Mouse (Mus musculus): ENCODE measurements around the gene Smg1. TPM values are rescaled to one million over a fixed set of nuclear protein-coding genes. Genes with fewer than 3 reads are reported as not detected.
"Not testable (repeated sequence)": the region's sequence is repeated elsewhere in the genome, so short reads cannot be mapped to it uniquely, and the experiment has no call there.

The Smg1 gene
- polyA plus RNA-seq, 1 experiment from 2014 or later: 26.8 TPM

DNA sequence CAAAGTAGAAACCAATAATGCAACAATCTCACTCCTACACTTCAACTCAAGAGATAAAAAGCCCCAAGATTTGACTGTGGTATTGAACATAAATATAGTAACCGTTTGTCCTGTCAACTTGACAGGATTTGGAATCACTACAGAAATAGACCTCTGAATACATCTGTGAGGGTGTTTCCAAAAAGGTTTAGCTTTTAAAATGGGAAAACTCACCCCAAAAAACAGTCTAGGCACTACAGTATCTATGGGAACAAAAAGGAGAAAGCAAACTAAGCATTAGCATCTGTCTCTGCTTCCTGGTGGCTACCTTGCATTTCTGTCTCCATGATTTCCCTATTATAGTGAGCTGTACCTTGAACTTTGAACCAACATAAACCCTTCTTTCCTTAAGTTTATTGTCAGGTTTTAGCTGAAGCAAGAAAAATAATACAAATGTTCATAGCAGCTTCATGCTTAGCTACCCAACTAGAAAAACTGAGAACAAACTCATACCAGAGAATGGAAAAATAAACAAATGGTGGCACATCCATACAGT, 67.6 kb downstream of the Smg1 start:
- H3K27me3 ChIP-seq: no peaks in the 10 kb centered on the region
- 87% methylated on average over 1 of the region's 1 CpGs for WGBS
- no peak overlapping the region for H3K27ac ChIP-seq
- no peak overlapping the region for H3K4me2 ChIP-seq (replicated peaks)
- H3K9me3 ChIP-seq (replicated peaks): no peaks in the 10 kb centered on the region
- ATAC-seq (ENCODE audit: low FRiP score): no peak
- no peak overlapping the region for H3K9ac ChIP-seq
- H3K36me3 ChIP-seq: peaks cover 55% of the 10 kb centered on the region
- H3K4me1 ChIP-seq: no peaks in the 10 kb centered on the region
- H3K4me3 ChIP-seq: no peak overlapping the region

DNA sequence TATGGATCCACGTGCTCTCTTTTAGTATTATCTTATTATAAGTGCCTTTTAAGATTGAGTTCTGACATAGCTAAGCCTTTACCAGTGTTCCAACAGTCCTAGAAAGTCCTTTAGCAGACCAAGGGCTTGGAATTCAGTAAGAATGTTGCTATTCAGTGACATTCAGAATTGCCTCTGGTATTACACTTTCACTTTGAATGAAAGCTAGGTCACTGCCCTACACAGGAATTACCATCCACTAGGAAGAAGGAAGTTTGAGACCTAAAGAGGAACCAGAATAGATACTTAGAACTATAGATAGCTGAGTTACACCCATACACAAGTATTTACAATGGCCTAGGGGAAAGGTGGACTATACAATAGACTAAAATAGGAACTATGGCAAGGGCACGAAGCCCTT, 73.3 kb downstream of the Smg1 start:
- peaks cover 69% of the 10 kb centered on the region for H3K36me3 ChIP-seq

DNA sequence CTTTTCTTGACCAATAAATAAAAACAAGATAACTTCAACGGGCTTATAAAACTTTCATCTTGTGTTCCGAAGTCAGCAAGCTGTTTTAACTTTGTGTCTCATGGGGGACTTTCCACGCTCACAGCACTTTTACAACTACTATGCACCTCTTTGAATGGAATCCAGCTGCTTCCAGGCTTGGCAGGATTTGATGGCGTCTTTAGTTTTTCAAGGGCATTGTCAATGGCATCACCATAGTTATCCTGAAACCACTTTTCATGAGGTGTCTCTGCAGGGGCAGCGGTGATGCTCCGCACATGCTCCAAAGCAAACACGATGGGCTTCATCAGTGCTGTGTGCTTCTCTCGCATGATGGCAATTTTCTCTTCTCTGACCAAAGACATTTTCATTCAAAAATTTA, 80.5 kb downstream of the Smg1 start:
- no peak overlapping the region for H3K4me2 ChIP-seq (replicated peaks)
- H3K27me3 ChIP-seq: no peaks in the 10 kb centered on the region
- no peaks in the 10 kb centered on the region for H3K4me1 ChIP-seq
- H3K4me3 ChIP-seq: no peak overlapping the region
- no peak for ATAC-seq (ENCODE audit: low FRiP score)
- no peak overlapping the region for H3K27ac ChIP-seq
- H3K9ac ChIP-seq: no peak overlapping the region
- no peaks in the 10 kb centered on the region for H3K9me3 ChIP-seq (replicated peaks)
- peaks cover 38% of the 10 kb centered on the region for H3K36me3 ChIP-seq
- 94% methylated on average over 8 of the region's 8 CpGs for WGBS

More for the DNA sequence above, 73.3 kb downstream of the Smg1 start:
- H3K4me1 ChIP-seq; H3K4me3 ChIP-seq; H3K9me3 ChIP-seq (replicated peaks); H3K27ac ChIP-seq; H3K27me3 ChIP-seq; ATAC-seq (ENCODE audit: low FRiP score); H3K4me2 ChIP-seq (replicated peaks); H3K9ac ChIP-seq: not testable (repeated sequence)
- 93% methylated on average over 2 of the region's 2 CpGs for WGBS

DNA sequence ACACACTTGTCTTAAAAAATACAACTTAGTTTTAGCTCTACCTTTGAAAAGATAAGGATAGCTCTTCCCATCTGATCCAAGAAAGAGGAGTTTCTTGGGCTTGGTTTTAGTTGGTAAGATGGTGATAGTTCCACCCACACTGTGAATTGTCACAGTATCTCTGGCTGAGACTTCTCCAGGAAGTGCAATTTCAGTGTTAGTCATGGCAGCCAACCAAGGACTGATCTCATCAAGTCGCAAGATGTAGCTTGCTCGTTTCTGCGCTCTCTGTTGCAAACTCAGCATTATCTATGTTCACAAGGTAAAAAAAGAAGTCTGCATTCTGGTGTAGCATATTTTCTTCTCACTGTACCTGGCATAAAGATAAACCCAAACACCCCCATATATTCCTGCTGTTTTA, 83.3 kb downstream of the Smg1 start:
- Histone ChIP-seq H3K4me2 (replicated peaks) (no peak overlapping the region), H3K27me3 (no peaks in the 10 kb centered on the region), H3K36me3 (peaks cover 39% of the 10 kb centered on the region), H3K9ac (no peak overlapping the region), H3K4me3 (no peak overlapping the region), H3K4me1 (no peaks in the 10 kb centered on the region), H3K9me3 (replicated peaks) (no peaks in the 10 kb centered on the region), H3K27ac (no peak overlapping the region)
- WGBS: 95% methylated on average over 3 of the region's 3 CpGs
- ATAC-seq (ENCODE audit: low FRiP score): no peak

DNA sequence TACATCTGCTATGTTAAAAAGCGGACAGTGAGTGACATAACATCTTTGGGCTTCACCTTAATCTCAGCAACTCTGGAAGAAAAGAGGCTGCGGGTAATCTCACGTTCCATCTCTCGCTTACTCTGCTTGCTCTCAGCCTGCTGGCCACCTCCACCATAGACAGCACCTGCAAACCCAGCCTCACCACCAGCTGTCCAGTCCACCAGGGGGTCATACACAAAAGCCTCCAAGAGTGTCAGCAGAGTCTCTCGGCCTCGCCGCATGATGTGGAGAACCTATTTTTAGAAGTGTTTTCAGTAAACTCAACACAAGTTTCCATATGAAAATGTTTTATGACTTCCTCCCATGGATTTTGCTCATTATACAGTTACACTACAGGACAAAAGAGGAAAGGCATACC, 87.0 kb downstream of the Smg1 start:
- H3K9ac ChIP-seq: no peak overlapping the region
- WGBS: 92% methylated on average over 7 of the region's 7 CpGs
- no peak overlapping the region for H3K4me2 ChIP-seq (replicated peaks)
- H3K4me3 ChIP-seq: no peak overlapping the region
- H3K27ac ChIP-seq: no peak overlapping the region
- peaks cover 63% of the 10 kb centered on the region for H3K36me3 ChIP-seq
- H3K27me3 ChIP-seq: no peaks in the 10 kb centered on the region
- no peak for ATAC-seq (ENCODE audit: low FRiP score)
- H3K9me3 ChIP-seq (replicated peaks): no peaks in the 10 kb centered on the region
- H3K4me1 ChIP-seq: no peaks in the 10 kb centered on the region

DNA sequence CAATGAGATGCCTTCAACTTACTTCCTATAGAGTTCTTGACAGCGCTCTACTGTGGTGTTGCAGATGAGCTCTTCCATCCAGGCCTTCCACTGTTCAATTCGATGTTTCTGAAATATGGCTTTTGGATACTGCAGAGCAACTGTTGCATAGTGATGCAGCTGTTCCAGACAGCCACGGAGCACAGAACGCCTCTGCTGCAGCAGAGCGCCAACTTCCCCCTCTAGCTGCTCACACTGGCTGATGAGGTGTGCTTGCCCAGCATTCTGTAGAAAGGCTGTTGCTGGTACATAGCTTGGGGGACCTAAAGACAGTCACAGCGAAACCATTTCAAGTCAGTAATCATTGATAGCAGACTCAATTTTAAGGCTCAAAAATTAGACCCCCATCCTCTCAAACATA, 89.3 kb downstream of the Smg1 start:
- no peak overlapping the region for H3K9ac ChIP-seq
- peaks cover 62% of the 10 kb centered on the region for H3K36me3 ChIP-seq
- no peaks in the 10 kb centered on the region for H3K9me3 ChIP-seq (replicated peaks)
- H3K27me3 ChIP-seq: no peaks in the 10 kb centered on the region
- H3K4me2 ChIP-seq (replicated peaks): no peak overlapping the region
- H3K4me1 ChIP-seq: no peaks in the 10 kb centered on the region
- ATAC-seq (ENCODE audit: low FRiP score): no peak
- no peak overlapping the region for H3K4me3 ChIP-seq
- H3K27ac ChIP-seq: no peak overlapping the region
- 93% methylated on average over 6 of the region's 6 CpGs for WGBS

DNA sequence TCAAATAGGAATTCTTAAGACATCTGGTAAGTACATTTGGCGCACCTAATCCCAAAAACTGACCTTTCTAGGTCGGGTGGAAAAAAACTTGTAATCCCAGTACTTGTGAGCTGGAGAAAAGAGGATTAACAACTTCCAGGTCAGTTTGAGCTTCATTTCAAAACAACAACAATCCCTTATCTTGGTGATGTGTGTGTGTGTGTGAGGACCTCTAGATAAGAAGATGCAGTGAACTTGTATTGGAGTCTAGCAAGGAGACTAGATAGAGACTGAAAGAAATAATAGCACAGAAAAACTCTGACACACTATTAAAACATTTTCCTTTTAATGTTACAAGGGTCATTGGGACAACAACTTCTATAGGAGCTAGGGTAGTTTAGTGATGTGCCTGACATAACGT, 99.9 kb downstream of the Smg1 start:
- ATAC-seq (ENCODE audit: low FRiP score): no peak
- Histone ChIP-seq H3K9ac (no peak overlapping the region), H3K4me1 (no peaks in the 10 kb centered on the region), H3K27ac (no peak overlapping the region), H3K4me3 (no peak overlapping the region), H3K4me2 (replicated peaks) (no peak overlapping the region), H3K36me3 (peaks cover 65% of the 10 kb centered on the region), H3K27me3 (no peaks in the 10 kb centered on the region), H3K9me3 (replicated peaks) (no peaks in the 10 kb centered on the region)
- WGBS: 85% methylated on average over 3 of the region's 3 CpGs

DNA sequence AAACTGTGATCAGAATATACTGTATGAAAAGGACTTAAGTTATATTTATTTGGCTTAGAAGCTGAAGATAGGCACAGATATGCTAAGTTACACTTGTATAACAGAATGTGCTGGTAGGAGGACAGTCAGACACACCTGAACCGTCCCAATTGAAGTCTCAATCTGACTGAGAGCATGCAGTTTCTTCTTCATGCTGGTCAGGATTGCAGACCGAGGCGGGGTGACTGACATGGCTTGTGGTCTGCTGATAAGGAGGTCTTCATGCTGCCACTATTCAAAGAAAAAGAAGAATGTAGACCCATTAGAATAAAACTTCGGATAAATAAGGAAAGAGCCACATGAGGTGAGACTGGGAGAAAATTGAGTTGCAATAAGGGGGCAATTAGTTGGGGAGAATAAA, 100.3 kb downstream of the Smg1 start:
- Histone ChIP-seq H3K4me1 (no peaks in the 10 kb centered on the region), H3K27ac (no peak overlapping the region), H3K4me3 (no peak overlapping the region), H3K27me3 (no peaks in the 10 kb centered on the region), H3K4me2 (replicated peaks) (no peak overlapping the region), H3K36me3 (peaks cover 61% of the 10 kb centered on the region), H3K9me3 (replicated peaks) (no peaks in the 10 kb centered on the region), H3K9ac (no peak overlapping the region)
- ATAC-seq (ENCODE audit: low FRiP score): no peak
- 96% methylated on average over 4 of the region's 4 CpGs for WGBS

DNA sequence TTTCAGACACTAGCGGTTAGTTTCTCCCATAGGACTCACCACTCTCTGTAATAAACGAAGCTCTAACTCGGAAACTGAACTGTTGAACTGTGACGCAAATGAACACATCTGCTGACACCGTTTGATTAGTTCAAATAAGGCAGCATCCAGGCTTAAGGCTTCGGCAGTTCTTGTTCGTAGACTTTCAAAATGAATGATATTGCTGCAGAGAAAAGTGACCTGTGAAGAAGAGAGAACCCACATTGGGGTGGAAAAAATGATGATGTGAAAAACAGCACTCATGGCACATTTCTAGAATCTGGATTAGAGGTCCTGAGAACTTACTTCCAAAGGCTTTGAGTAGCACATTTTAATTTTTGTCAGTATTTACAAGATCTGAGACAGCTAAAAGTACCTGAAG, 102.2 kb downstream of the Smg1 start:
- Histone ChIP-seq H3K4me2 (replicated peaks) (no peak overlapping the region), H3K9ac (no peak overlapping the region), H3K4me1 (no peaks in the 10 kb centered on the region), H3K9me3 (replicated peaks) (no peaks in the 10 kb centered on the region), H3K36me3 (peaks cover 71% of the 10 kb centered on the region), H3K27me3 (no peaks in the 10 kb centered on the region), H3K4me3 (no peak overlapping the region), H3K27ac (no peak overlapping the region)
- 95% methylated on average over 7 of the region's 7 CpGs for WGBS
- ATAC-seq (ENCODE audit: low FRiP score): no peak

DNA sequence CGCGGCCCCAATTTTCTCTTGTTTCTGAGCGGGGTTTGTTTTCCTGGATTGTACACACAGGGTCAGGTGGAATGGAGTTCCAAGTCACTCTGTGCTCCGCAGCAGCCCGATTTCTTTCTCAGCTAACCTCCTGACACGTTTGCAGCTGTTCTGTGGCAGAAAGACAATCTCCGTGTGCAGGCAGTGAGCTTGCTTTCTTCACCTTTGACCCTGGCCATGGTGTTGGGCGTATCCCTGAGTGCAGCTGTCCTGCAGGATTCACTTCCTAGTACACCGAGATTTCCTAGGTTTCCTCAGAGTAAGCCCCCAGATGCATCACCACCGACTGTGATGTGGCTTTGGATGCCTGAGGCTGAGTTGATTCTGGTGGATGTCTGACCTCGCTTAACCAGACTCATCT, 108.3 kb downstream of the Smg1 start:
- Histone ChIP-seq H3K4me2 (replicated peaks) (no peak overlapping the region), H3K4me3 (no peak overlapping the region), H3K27ac (no peak overlapping the region), H3K9me3 (replicated peaks) (no peaks in the 10 kb centered on the region), H3K27me3 (no peaks in the 10 kb centered on the region), H3K9ac (no peak overlapping the region), H3K36me3 (peaks cover 48% of the 10 kb centered on the region), H3K4me1 (peaks cover 4% of the 10 kb centered on the region; the same call in 1 of the 2 replicates)
- 74% methylated on average over 11 of the region's 11 CpGs for WGBS
- no peak for ATAC-seq (ENCODE audit: low FRiP score)

DNA sequence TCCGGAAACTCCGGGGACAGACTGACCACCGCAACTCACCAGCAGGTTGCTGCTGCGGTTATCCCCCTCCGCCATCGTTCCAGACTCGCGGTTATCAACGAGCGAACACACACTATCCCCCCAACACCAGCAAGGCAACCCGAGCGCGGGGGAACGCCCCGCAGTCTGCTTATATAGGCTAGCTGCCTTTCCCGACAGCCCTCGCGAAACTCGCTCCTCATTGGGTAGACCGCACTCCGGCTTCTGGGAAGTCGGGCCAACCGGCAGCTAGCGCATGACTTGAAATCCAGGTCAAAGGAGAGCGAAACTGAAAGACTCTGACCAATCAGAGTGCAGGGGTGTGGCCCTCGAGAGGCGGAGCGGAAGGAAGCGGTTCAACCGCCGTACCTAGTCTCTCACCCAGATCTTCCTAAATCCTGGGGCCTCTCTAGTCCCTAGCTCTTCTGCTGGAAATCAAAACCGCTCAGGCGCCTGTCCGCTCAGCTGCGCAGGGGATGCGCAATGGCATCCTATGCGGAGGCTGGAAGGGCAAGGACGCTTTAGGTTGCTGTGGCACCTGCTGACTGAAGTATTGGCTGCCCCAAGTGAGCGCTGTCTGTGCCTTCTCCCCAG, 113.9 kb downstream of the Smg1 start, which contains the start of gene Arl6ip1:
Gene Arl6ip1 (minus strand): TSS at position 233 of the 612 bp plus-strand sequence.
- peak within 1 kb of the TSS; percentile 86 for H3K4me3 ChIP-seq
- ATAC-seq (ENCODE audit: low FRiP score): peak; percentile 99
- H3K4me1 ChIP-seq: peaks cover 32% of the 10 kb centered on the region
- H3K36me3 ChIP-seq: peaks cover 15% of the 10 kb centered on the region
- H3K9ac ChIP-seq: peak within 1 kb of the TSS; percentile 89
- no peaks in the 10 kb centered on the region for H3K27me3 ChIP-seq
- H3K4me2 ChIP-seq (replicated peaks): peak within 1 kb of the TSS; percentile 66
- H3K9me3 ChIP-seq (replicated peaks): no peaks in the 10 kb centered on the region
- H3K27ac ChIP-seq: peak within 1 kb of the TSS; percentile 90
- WGBS: under 1% methylated on average over 39 of the region's 39 CpGs

DNA sequence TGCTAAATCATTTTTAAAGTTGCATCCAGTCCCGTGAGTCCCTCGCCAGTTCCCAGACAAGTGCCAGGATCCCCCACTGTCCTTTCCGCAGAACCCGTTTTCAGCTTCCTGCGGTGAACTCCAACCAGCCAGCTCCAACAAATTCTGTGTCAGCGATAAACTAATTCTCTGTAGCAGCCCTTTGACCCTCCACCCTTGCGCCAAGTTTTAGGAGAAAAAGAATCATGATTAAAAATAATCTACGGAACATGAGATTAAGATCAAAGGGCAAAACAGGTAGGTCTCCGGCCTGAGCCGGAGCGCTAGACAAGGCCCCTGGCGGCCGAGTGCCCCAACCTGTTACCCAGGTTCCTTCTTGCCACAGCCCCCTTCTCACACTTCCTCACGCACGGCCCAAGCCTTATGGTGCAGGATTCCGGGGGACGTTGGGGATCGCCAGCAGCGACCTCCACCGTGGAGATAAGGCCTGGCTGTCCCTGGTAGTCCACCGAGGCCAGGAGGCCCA, 114.5 kb downstream of the Smg1 start:
- no peaks in the 10 kb centered on the region for H3K27me3 ChIP-seq
- peaks cover 32% of the 10 kb centered on the region for H3K4me1 ChIP-seq
- peak overlapping the region; percentile 90 for H3K27ac ChIP-seq
- H3K4me2 ChIP-seq (replicated peaks): peak overlapping the region; percentile 66
- peaks cover 18% of the 10 kb centered on the region for H3K36me3 ChIP-seq
- H3K9ac ChIP-seq: peak overlapping the region; percentile 89
- H3K4me3 ChIP-seq: peak overlapping the region; percentile 86
- under 1% methylated on average over 21 of the region's 21 CpGs for WGBS
- no peaks in the 10 kb centered on the region for H3K9me3 ChIP-seq (replicated peaks)
- ATAC-seq (ENCODE audit: low FRiP score): peak; percentile 83
